Mouse (Mus musculus) gastrocnemius, postnatal 4 days (tissue): Measurements from ENCODE around the gene Med10. TPM values are rescaled to one million over a fixed set of nuclear protein-coding genes. Genes with fewer than 3 reads are reported as not detected.

Source experiments
- DNase-seq, 2 experiments: peaks; one replicate each; pipeline ENCODE4 v3.0.0; 2021 to 2022; ENCODE audit warnings: low spot score in 2 of 2, mixed read lengths in 2 of 2
- total RNA-seq, 2 experiments: library from RNA; stranded (reverse); gene quantifications; 2 replicates each; pipeline ENCODE4 v1.2.3; 2021

Med10 gene
- total RNA-seq, 2 experiments from 2014 or later, result 36.0 to 36.4 TPM

DNA sequence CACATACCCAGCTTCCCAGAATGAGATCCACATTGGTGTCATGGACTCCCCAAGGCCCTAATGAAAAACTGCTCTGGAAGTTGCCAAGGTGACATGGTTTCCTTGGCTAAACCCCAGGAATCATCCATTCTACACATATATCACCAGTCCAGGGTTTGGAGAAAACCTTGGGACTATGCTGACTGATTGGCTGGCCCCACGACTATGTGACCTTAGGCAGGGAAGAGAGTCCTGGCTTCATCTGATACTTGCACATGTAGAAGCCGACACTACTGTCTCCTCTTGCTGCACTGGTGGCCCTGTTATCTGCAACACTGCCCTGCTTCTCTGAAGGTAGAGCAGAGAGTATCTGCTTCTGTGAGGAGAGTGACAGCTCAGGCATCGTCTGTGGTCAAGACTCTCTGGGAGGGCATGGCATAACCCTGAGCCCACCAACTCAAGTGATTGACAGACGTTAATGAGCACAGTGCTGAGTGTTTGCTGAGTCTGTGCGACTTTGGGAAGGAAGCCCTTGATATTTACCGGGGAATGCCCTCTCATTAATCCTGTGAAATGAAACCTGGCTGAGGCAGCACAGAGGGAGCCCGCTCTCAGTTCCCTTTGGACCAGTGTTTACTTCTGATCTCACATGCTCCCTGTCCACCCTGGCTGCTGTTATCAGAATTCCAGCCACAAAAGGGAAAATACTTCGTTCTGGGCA is 23.4 kb downstream of the Med10 start:
- DNase-seq, result no peak

DNA sequence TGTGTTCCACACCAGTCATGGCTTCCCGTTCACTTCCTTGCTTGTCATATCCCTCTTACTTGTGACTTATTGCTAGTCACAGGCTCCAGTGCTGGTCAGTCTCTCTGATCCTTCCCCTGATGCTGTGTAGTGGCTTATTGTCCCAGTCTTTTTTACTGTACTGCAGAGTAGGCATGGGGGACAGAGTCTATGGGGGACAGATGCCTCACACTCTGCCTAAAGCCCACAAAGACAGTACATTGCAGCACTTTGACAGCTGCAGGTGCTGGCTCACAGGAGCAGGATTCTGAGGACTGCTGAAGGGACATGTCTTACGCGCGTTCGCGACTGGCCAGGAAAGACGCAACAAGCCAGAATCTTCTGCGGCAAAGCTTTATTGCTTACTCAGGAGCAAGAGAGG is 28.4 kb downstream of the Med10 start:
- DNase-seq, result no peak

DNA sequence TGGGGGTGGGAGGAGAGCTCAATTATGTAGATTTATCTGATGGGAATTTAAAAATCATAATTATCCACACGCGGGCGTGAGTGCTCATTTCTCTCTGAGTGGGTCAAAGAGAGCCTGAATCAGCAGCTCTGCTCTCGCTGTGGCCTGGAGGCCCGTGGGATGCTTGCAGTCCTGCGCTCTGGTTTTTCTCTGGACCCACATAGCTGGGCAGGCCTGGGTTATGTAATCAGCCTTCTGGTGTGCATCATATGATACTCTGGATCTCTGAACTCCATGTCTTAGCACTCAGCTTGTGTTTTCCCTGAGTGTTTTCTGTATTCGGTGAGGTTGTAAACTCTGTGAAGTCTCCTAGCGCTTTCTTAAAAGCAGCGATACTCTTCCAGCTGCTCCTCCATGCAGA is 30.4 kb downstream of the Med10 start:
- DNase-seq, result no peak

- no peak for DNase-seq
Measured at GRCm38 (mm10) chr13:69833416-69833815, 31.2 kb downstream of the Med10 start.

DNA sequence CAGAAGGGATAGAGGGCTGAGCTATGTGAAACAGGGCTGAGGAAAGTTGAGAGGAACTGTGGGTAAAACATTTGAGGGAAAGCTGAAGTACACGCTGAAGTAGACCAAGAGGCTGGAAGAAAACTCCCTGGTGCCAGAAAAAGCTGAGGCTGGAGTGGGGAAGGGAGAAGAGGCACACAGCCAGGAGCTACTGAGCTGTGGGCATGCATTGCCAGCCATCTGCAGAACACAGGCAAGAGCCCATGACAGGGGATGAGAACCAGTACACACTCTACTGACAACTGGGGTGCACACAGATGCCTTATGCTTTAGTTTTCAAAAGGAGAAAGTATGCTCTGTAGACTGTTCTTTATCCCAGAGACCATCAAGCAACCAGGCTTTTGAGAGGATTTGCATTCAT is 43.4 kb downstream of the Med10 start:
- no peak for DNase-seq

- no peak for DNase-seq
Measured at GRCm38 (mm10) chr13:69849579-69849978, 47.4 kb downstream of the Med10 start.

GRCm38 (mm10) chr13:69852313-69852712 is 50.1 kb downstream of the Med10 start:
- peak in 1 of 2 experiments; percentile 20 for DNase-seq

GRCm38 (mm10) chr13:69853425-69854043 is 51.3 kb downstream of the Med10 start:
- no peak for DNase-seq

- no peak for DNase-seq
Measured at GRCm38 (mm10) chr13:69855941-69856340, 53.7 kb downstream of the Med10 start.

GRCm38 (mm10) chr13:69862276-69862675 is 60.1 kb downstream of the Med10 start:
- DNase-seq, result no peak

DNA sequence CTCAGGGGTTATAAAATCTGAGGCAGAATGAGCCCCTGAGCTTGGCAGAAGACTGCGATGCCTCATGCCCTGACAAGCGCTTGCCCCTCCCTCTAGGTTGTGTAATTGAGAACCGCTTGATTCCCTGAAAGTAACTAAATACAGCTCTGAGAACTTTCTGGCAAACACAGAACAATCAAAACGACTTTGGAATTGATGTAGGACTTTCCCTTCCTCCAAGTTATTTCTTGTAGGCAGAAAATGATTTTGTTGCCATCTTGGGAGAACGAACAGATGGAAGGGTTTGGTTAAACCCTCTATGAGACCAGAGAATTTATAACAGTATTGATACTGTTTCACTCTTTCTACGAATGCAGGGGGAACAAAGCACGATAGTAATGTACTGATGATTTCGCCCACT is 62.7 kb downstream of the Med10 start:
- DNase-seq, result no peak

Other genes with a start within 250 kb of the Med10 start
- gene Srd5a1, start 191.0 kb upstream of the Med10 start, total RNA-seq, result 1 to 10 TPM; 3.3 to 3.8 TPM
- under 1 TPM; 0.29 to 0.31 TPM for gene Ube2ql1, start 62.5 kb upstream of the Med10 start, total RNA-seq